Mouse (Mus musculus) urinary bladder, adult 18-20 months (tissue): ENCODE data around the gene Gfm1.

ENCODE experiments used
- DNase-seq, 2 experiments: peaks; one replicate each; pipeline ENCODE4 v3.0.0; 2022; ENCODE audit warnings: low spot score in 2 of 2, mixed read lengths in 2 of 2

Gene Gfm1

GRCm38 (mm10) chr3:67429999-67430380, at the start of gene Gfm1:
TSS of gene Gfm1 (plus strand) at chr3:67430096.
- DNase-seq: peak; percentile 78 to 81

- DNase-seq: no peak
Measured at GRCm38 (mm10) chr3:67429338-67429998, 428 bp upstream of the Gfm1 start.

- no peak for DNase-seq
Measured at GRCm38 (mm10) chr3:67434011-67434410, 4.1 kb downstream of the Gfm1 start.

GRCm38 (mm10) chr3:67447143-67447542, 17.2 kb downstream of the Gfm1 start:
- no peak for DNase-seq

GRCm38 (mm10) chr3:67449660-67450059, 19.8 kb downstream of the Gfm1 start:
- no peak for DNase-seq

- no peak for DNase-seq
Measured at GRCm38 (mm10) chr3:67450601-67451210, 20.8 kb downstream of the Gfm1 start.

- DNase-seq: no peak
Measured at GRCm38 (mm10) chr3:67459881-67460280, 30.0 kb downstream of the Gfm1 start.

GRCm38 (mm10) chr3:67462015-67462414, 32.1 kb downstream of the Gfm1 start:
- DNase-seq: no peak

GRCm38 (mm10) chr3:67462578-67462977, 32.7 kb downstream of the Gfm1 start:
- DNase-seq: no peak

GRCm38 (mm10) chr3:67463001-67463400, 33.1 kb downstream of the Gfm1 start:
- DNase-seq: no peak

GRCm38 (mm10) chr3:67463450-67464372, 33.8 kb downstream of the Gfm1 start, which contains the start of gene Lxn:
TSS of gene Lxn (minus strand) at chr3:67463926.
- DNase-seq: peak; percentile 73 to 76

- DNase-seq: no peak
Measured at GRCm38 (mm10) chr3:67466576-67466975, 36.7 kb downstream of the Gfm1 start.

- no peak for DNase-seq
Measured at GRCm38 (mm10) chr3:67467281-67467680, 37.4 kb downstream of the Gfm1 start.

- no peak for DNase-seq
Measured at GRCm38 (mm10) chr3:67471408-67472127, 41.7 kb downstream of the Gfm1 start.

- DNase-seq: no peak
Measured at GRCm38 (mm10) chr3:67473438-67473837, 43.5 kb downstream of the Gfm1 start.

GRCm38 (mm10) chr3:67479806-67480205, 49.9 kb downstream of the Gfm1 start:
- DNase-seq: no peak

- no peak for DNase-seq
Measured at GRCm38 (mm10) chr3:67482400-67482799, 52.5 kb downstream of the Gfm1 start.

- DNase-seq: no peak
Measured at GRCm38 (mm10) chr3:67485233-67485632, 55.3 kb downstream of the Gfm1 start.

- no peak for DNase-seq
Measured at GRCm38 (mm10) chr3:67490156-67490555, 60.3 kb downstream of the Gfm1 start.

- DNase-seq: no peak
Measured at GRCm38 (mm10) chr3:67492086-67492869, 62.4 kb downstream of the Gfm1 start.

GRCm38 (mm10) chr3:67493132-67493531, 63.2 kb downstream of the Gfm1 start:
- no peak for DNase-seq
